Mouse (Mus musculus): Measurements from ENCODE around the gene Clip4. TPM values are rescaled to one million over a fixed set of nuclear protein-coding genes. Genes with fewer than 3 reads are reported as not detected.

Gene Clip4
- polyA plus RNA-seq, 1 experiment from 2014 or later: 10.2 TPM

- WGBS: 89% methylated on average over 9 of the region's 9 CpGs
- H3K4me1 ChIP-seq (replicated peaks; ENCODE audit: control insufficient read depth, insufficient read depth, low read length): no peaks in the 10 kb centered on the region
- no peak overlapping the region for H3K4me3 ChIP-seq (ENCODE audit: low read depth, low read length)
- no peaks in the 10 kb centered on the region for H3K36me3 ChIP-seq (ENCODE audit: control insufficient read depth, insufficient read depth, low read length)
- DNase-seq (ENCODE audit: low spot score) (no peak), ATAC-seq (replicated peaks; ENCODE audit: low FRiP score) (no peak)
- no peak overlapping the region for H3K9ac ChIP-seq (ENCODE audit: low read length)
- no peak overlapping the region for H3K4me2 ChIP-seq (ENCODE audit: low read depth, low read length, severe bottlenecking)
- H3K9me3 ChIP-seq (ENCODE audit: control insufficient read depth, low read length): no peaks in the 10 kb centered on the region
- H3K27me3 ChIP-seq (ENCODE audit: control insufficient read depth, insufficient read depth, low read length): no peaks in the 10 kb centered on the region
- no peak overlapping the region for H3K27ac ChIP-seq (ENCODE audit: low read depth, low read length)
Observed at GRCm38 (mm10) chr17:71749616-71750168, 18.6 kb upstream of the Clip4 start.

DNA sequence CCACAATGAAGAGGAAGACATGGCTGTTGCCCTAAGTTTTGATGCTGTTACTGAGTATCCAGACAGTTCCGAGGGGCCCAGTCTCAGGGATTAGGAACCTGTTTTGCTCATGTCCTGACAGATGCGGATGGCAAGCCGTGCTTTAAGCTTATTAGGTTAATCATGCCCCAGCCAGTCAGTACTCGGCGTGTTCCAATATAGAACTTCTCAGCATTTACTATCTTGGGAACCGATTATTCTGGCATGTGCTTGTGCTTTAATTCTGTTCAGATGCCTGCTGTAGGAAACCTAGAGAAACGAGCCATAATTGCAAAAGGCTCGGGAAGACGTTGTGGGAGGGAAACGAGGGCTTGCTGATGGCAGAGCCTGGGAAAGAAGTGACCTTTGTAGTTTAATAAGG is 15.4 kb upstream of the Clip4 start, which contains the start of gene Pcare:
Gene Pcare (minus strand): TSS at position 64 of the 400 bp plus-strand sequence.
- Histone ChIP-seq H3K4me2 (ENCODE audit: low read depth, low read length, severe bottlenecking) (no peak within 1 kb of the TSS), H3K36me3 (ENCODE audit: control insufficient read depth, insufficient read depth, low read length) (no peaks in the 10 kb centered on the region), H3K9ac (ENCODE audit: low read length) (no peak within 1 kb of the TSS), H3K27me3 (ENCODE audit: control insufficient read depth, insufficient read depth, low read length) (no peaks in the 10 kb centered on the region), H3K4me1 (replicated peaks; ENCODE audit: control insufficient read depth, insufficient read depth, low read length) (no peaks in the 10 kb centered on the region), H3K27ac (ENCODE audit: low read depth, low read length) (no peak within 1 kb of the TSS), H3K4me3 (ENCODE audit: low read depth, low read length) (no peak within 1 kb of the TSS), H3K9me3 (ENCODE audit: control insufficient read depth, low read length) (no peaks in the 10 kb centered on the region)
- DNase-seq (ENCODE audit: low spot score): no peak
- ATAC-seq (replicated peaks; ENCODE audit: low FRiP score): no peak
- whole genome bisulfite sequencing: 68% methylated on average over 10 of the region's 10 CpGs

- H3K9me3 ChIP-seq (ENCODE audit: control insufficient read depth, low read length): no peaks in the 10 kb centered on the region
- no peaks in the 10 kb centered on the region for H3K36me3 ChIP-seq (ENCODE audit: control insufficient read depth, insufficient read depth, low read length)
- no peak overlapping the region for H3K4me3 ChIP-seq (ENCODE audit: low read depth, low read length)
- no peak overlapping the region for H3K4me2 ChIP-seq (ENCODE audit: low read depth, low read length, severe bottlenecking)
- 79% methylated on average over 7 of the region's 7 CpGs for WGBS
- no peak for DNase-seq (ENCODE audit: low spot score)
- H3K27me3 ChIP-seq (ENCODE audit: control insufficient read depth, insufficient read depth, low read length): no peaks in the 10 kb centered on the region
- H3K27ac ChIP-seq (ENCODE audit: low read depth, low read length): no peak overlapping the region
- H3K9ac ChIP-seq (ENCODE audit: low read length): no peak overlapping the region
- no peak for ATAC-seq (replicated peaks; ENCODE audit: low FRiP score)
- H3K4me1 ChIP-seq (replicated peaks; ENCODE audit: control insufficient read depth, insufficient read depth, low read length): no peaks in the 10 kb centered on the region
Observed at GRCm38 (mm10) chr17:71760536-71760935, 7.7 kb upstream of the Clip4 start.

- peak; percentile 92 for ATAC-seq (replicated peaks; ENCODE audit: low FRiP score)
Observed at GRCm38 (mm10) chr17:71769564-71769963, 1.3 kb downstream of the Clip4 start.

GRCm38 (mm10) chr17:71770696-71771095 is 2.4 kb downstream of the Clip4 start:
- no peaks in the 10 kb centered on the region for H3K36me3 ChIP-seq (ENCODE audit: control insufficient read depth, insufficient read depth, low read length)
- no peak overlapping the region for H3K4me2 ChIP-seq (ENCODE audit: low read depth, low read length, severe bottlenecking)
- 86% methylated on average over 3 of the region's 3 CpGs for WGBS
- no peak overlapping the region for H3K4me3 ChIP-seq (ENCODE audit: low read depth, low read length)
- peaks cover 5% of the 10 kb centered on the region; the same call in 1 of the 2 replicates for H3K4me1 ChIP-seq (replicated peaks; ENCODE audit: control insufficient read depth, insufficient read depth, low read length)
- H3K27ac ChIP-seq (ENCODE audit: low read depth, low read length): no peak overlapping the region
- ATAC-seq (replicated peaks; ENCODE audit: low FRiP score) (no peak), DNase-seq (ENCODE audit: low spot score) (no peak)
- H3K9me3 ChIP-seq (ENCODE audit: control insufficient read depth, low read length): no peaks in the 10 kb centered on the region
- no peaks in the 10 kb centered on the region for H3K27me3 ChIP-seq (ENCODE audit: control insufficient read depth, insufficient read depth, low read length)
- no peak overlapping the region for H3K9ac ChIP-seq (ENCODE audit: low read length)

More at GRCm38 (mm10) chr17:71769564-71769963, 1.3 kb downstream of the Clip4 start:
- DNase-seq (ENCODE audit: low spot score): peak; percentile 74
- 7% methylated on average over 6 of the region's 6 CpGs for WGBS
- Histone ChIP-seq H3K36me3 (ENCODE audit: control insufficient read depth, insufficient read depth, low read length) (no peaks in the 10 kb centered on the region), H3K9me3 (ENCODE audit: control insufficient read depth, low read length) (no peaks in the 10 kb centered on the region), H3K4me2 (ENCODE audit: low read depth, low read length, severe bottlenecking) (peak overlapping the region; percentile 39; the same call in 1 of the 2 replicates), H3K4me1 (replicated peaks; ENCODE audit: control insufficient read depth, insufficient read depth, low read length) (peaks cover 5% of the 10 kb centered on the region; the same call in 1 of the 2 replicates), H3K4me3 (ENCODE audit: low read depth, low read length) (no peak overlapping the region), H3K27ac (ENCODE audit: low read depth, low read length) (peak overlapping the region; percentile 72; the same call in 1 of the 2 replicates), H3K9ac (ENCODE audit: low read length) (no peak overlapping the region), H3K27me3 (ENCODE audit: control insufficient read depth, insufficient read depth, low read length) (no peaks in the 10 kb centered on the region)

- no peak for ATAC-seq (replicated peaks; ENCODE audit: low FRiP score)
- WGBS: 80% methylated on average over 4 of the region's 4 CpGs
Observed at GRCm38 (mm10) chr17:71774173-71774572, 5.9 kb downstream of the Clip4 start.

DNA sequence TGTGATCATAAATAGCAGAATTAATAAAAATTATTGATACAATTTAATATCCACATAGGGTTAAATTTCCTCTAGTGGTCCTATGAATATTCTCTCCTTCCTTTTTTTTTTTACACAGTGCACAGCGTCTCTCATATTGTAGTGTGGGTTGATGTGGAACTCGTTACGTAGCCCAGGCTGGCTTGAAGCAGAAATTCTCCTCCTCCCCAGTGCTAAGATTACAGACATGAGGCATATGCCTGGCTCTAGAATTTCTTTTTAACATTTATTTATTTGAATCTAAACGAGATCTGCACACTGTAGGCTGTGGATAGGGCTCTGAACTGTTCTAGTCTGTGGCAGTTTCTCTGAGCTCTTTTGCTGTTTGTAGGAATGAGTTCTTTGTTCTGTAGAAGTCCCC is 7.0 kb downstream of the Clip4 start:
- H3K9me3 ChIP-seq (ENCODE audit: control insufficient read depth, low read length): no peaks in the 10 kb centered on the region; the same call in 1 of the 2 replicates
- no peak overlapping the region for H3K9ac ChIP-seq (ENCODE audit: low read length)
- WGBS: 82% methylated on average over 4 of the region's 4 CpGs
- H3K4me2 ChIP-seq (ENCODE audit: low read depth, low read length, severe bottlenecking): no peak overlapping the region
- no peak for DNase-seq (ENCODE audit: low spot score)
- H3K27me3 ChIP-seq (ENCODE audit: control insufficient read depth, insufficient read depth, low read length): no peaks in the 10 kb centered on the region
- no peak for ATAC-seq (replicated peaks; ENCODE audit: low FRiP score)
- no peaks in the 10 kb centered on the region for H3K36me3 ChIP-seq (ENCODE audit: control insufficient read depth, insufficient read depth, low read length)
- no peaks in the 10 kb centered on the region for H3K4me1 ChIP-seq (replicated peaks; ENCODE audit: control insufficient read depth, insufficient read depth, low read length)
- H3K4me3 ChIP-seq (ENCODE audit: low read depth, low read length): no peak overlapping the region
- H3K27ac ChIP-seq (ENCODE audit: low read depth, low read length): no peak overlapping the region

More at GRCm38 (mm10) chr17:71774173-71774572, 5.9 kb downstream of the Clip4 start:
- Histone ChIP-seq H3K36me3 (ENCODE audit: control insufficient read depth, insufficient read depth, low read length) (no peaks in the 10 kb centered on the region), H3K27me3 (ENCODE audit: control insufficient read depth, insufficient read depth, low read length) (no peaks in the 10 kb centered on the region), H3K4me1 (replicated peaks; ENCODE audit: control insufficient read depth, insufficient read depth, low read length) (peaks cover 2% of the 10 kb centered on the region; the same call in 1 of the 2 replicates), H3K4me2 (ENCODE audit: low read depth, low read length, severe bottlenecking) (no peak overlapping the region), H3K27ac (ENCODE audit: low read depth, low read length) (no peak overlapping the region), H3K9me3 (ENCODE audit: control insufficient read depth, low read length) (no peaks in the 10 kb centered on the region; the same call in 1 of the 2 replicates), H3K4me3 (ENCODE audit: low read depth, low read length) (no peak overlapping the region), H3K9ac (ENCODE audit: low read length) (no peak overlapping the region)
- no peak for DNase-seq (ENCODE audit: low spot score)

DNA sequence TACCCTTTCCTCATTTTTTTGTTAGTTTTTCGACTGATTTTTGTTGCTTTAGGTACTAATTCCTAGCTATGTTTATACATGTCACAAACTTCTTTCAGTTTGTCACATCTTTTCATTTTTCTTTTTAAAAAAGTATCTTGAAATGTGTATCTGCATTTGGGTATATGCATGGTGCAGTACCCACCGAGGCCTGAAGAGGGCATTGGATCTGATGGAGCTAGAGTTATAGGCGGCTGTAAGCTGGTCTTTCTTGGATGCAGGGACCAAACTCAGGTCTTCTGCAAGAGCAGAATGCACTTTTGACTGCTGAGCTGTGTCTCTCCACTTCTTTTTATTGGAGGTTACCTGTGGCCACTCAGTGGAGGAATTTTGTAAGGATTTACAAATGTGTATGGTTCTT is 10.4 kb downstream of the Clip4 start:
- 74% methylated on average over 3 of the region's 3 CpGs for WGBS

DNA sequence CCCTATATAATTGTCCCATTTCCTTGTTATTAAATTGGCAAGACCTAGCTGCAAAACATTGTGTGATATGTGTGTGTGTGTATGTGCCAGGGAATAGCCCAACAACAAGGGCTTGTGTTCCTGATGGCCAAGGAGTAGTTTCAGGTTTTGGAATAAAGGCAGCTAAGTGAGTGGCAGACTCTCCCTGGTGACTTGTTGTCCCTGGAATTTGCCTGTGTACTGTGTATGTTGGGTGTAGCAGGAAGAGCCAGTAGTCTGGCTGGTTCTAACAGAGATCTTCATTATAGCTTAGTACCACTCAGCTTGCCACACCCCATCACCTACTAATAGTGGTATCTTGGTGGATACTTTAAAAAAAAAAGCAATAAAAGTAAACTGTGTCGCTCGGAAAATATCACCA is 12.2 kb downstream of the Clip4 start:
- no peaks in the 10 kb centered on the region for H3K27me3 ChIP-seq (ENCODE audit: control insufficient read depth, insufficient read depth, low read length)
- DNase-seq (ENCODE audit: low spot score) (no peak), ATAC-seq (replicated peaks; ENCODE audit: low FRiP score) (no peak)
- H3K27ac ChIP-seq (ENCODE audit: low read depth, low read length): no peak overlapping the region
- no peaks in the 10 kb centered on the region; the same call in 1 of the 2 replicates for H3K9me3 ChIP-seq (ENCODE audit: control insufficient read depth, low read length)
- H3K4me1 ChIP-seq (replicated peaks; ENCODE audit: control insufficient read depth, insufficient read depth, low read length): peaks cover 3% of the 10 kb centered on the region; the same call in 1 of the 2 replicates
- 84% methylated on average over 2 of the region's 2 CpGs for WGBS
- no peak overlapping the region for H3K9ac ChIP-seq (ENCODE audit: low read length)
- H3K4me2 ChIP-seq (ENCODE audit: low read depth, low read length, severe bottlenecking): no peak overlapping the region
- H3K36me3 ChIP-seq (ENCODE audit: control insufficient read depth, insufficient read depth, low read length): no peaks in the 10 kb centered on the region
- no peak overlapping the region for H3K4me3 ChIP-seq (ENCODE audit: low read depth, low read length)

More for the DNA sequence above, 10.4 kb downstream of the Clip4 start:
- Histone ChIP-seq H3K27ac (ENCODE audit: low read depth, low read length) (no peak overlapping the region), H3K27me3 (ENCODE audit: control insufficient read depth, insufficient read depth, low read length) (no peaks in the 10 kb centered on the region), H3K4me2 (ENCODE audit: low read depth, low read length, severe bottlenecking) (no peak overlapping the region), H3K36me3 (ENCODE audit: control insufficient read depth, insufficient read depth, low read length) (no peaks in the 10 kb centered on the region), H3K9me3 (ENCODE audit: control insufficient read depth, low read length) (no peaks in the 10 kb centered on the region; the same call in 1 of the 2 replicates), H3K4me1 (replicated peaks; ENCODE audit: control insufficient read depth, insufficient read depth, low read length) (peaks cover 3% of the 10 kb centered on the region; the same call in 1 of the 2 replicates), H3K9ac (ENCODE audit: low read length) (no peak overlapping the region), H3K4me3 (ENCODE audit: low read depth, low read length) (no peak overlapping the region)
- ATAC-seq (replicated peaks; ENCODE audit: low FRiP score) (no peak), DNase-seq (ENCODE audit: low spot score) (no peak)
